Mouse (Mus musculus) forebrain, embryonic 15.5 days (tissue): ENCODE results near the gene Tmem201. TPM values are rescaled to one million over a fixed set of nuclear protein-coding genes. Genes with fewer than 3 reads are reported as not detected.

Source experiments
- ATAC-seq: fragments of 200-750 bp; cut with Nextera tagmentation; replicated peaks from 2 replicates; pipeline ENCODE4 v1.8.0; 2017; ENCODE audit warnings: mild to moderate bottlenecking, moderate TSS enrichment, moderate library complexity
- H3K27ac ChIP-seq: fragments of 300-500 bp; sonication (generic); replicated peaks from 2 replicates; pipeline ENCODE4 v1.5.1; 2015; ENCODE audit warnings: mild to moderate bottlenecking, inconsistent platforms
- H3K27me3 ChIP-seq: fragments of 300-500 bp; sonication (generic); 2 replicates; pipeline ENCODE4 v1.6.1; 2015; ENCODE audit warnings: inconsistent platforms
- H3K36me3 ChIP-seq: fragments of 300-500 bp; sonication (generic); 2 replicates; pipeline ENCODE4 v1.6.1; 2015; ENCODE audit warnings: mild to moderate bottlenecking, inconsistent platforms
- H3K4me1 ChIP-seq: fragments of 300-500 bp; sonication (generic); 2 replicates; pipeline ENCODE4 v1.6.1; 2015; ENCODE audit warnings: inconsistent platforms
- H3K4me2 ChIP-seq: fragments of 300-500 bp; sonication (generic); replicated peaks from 2 replicates; pipeline ENCODE4 v1.6.1; 2015; ENCODE audit warnings: mild to moderate bottlenecking, inconsistent platforms
- H3K4me3 ChIP-seq: fragments of 300-500 bp; sonication (generic); 2 replicates; pipeline ENCODE4 v1.5.1; 2015; ENCODE audit warnings: mild to moderate bottlenecking, inconsistent platforms
- H3K9ac ChIP-seq: fragments of 300-500 bp; sonication (generic); replicated peaks from 2 replicates; pipeline ENCODE4 v1.6.1; 2015; ENCODE audit warnings: mild to moderate bottlenecking, inconsistent platforms
- H3K9me3 ChIP-seq: fragments of 300-500 bp; sonication (generic); 2 replicates; pipeline ENCODE4 v1.6.1; 2016; ENCODE audit warnings: inconsistent platforms
- WGBS: fragments of 180-500 bp; shearing (Covaris S2); methylation state at CpG from one replicate; pipeline ENCODE4 v1.1.7; 2015; ENCODE audit warnings: mixed read lengths; 5-methylcytosine and 5-hydroxymethylcytosine counted together
- polyA plus RNA-seq: library from polyadenylated mRNA; unstranded; fragments of >200 nt; fragmentation: Nextera tagmentation; extraction: Ambion mirVana; gene quantifications from 2 replicates; pipeline ENCODE4 v1.2.1, GENCODE M21; 2015

Gene Tmem201
- polyA plus RNA-seq, 1 experiment from 2014 or later, result 39.8 TPM

DNA sequence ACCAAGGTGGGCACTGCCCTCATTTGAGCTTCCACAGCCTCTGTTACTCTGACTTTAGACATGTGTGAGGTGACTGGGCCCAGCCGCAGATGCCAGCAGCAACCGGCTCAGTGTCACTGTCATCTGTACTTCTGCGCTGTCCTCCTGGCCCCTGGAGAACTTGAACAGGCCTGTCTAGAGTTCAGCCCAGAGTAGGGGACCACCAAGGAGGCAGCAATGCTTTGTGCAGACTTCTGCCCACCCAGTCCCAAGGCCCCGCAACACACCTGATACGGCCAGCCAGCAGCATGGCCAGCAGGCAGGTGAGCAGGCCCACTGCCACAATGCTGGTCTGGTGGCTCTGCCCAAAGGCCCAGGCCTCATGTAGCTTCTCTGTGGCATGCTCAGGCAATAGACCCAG is 10.2 kb downstream of the Tmem201 start:
- no peaks in the 10 kb centered on the region for H3K27me3 ChIP-seq
- no peak overlapping the region for H3K9ac ChIP-seq
- H3K4me3 ChIP-seq, result no peak overlapping the region
- 98% methylated on average over 5 of the region's 5 CpGs for WGBS
- no peak overlapping the region for H3K27ac ChIP-seq
- ATAC-seq, result no peak
- H3K9me3 ChIP-seq, result no peaks in the 10 kb centered on the region
- peaks cover 46% of the 10 kb centered on the region for H3K36me3 ChIP-seq
- H3K4me1 ChIP-seq, result peaks cover 9% of the 10 kb centered on the region
- H3K4me2 ChIP-seq, result no peak overlapping the region

DNA sequence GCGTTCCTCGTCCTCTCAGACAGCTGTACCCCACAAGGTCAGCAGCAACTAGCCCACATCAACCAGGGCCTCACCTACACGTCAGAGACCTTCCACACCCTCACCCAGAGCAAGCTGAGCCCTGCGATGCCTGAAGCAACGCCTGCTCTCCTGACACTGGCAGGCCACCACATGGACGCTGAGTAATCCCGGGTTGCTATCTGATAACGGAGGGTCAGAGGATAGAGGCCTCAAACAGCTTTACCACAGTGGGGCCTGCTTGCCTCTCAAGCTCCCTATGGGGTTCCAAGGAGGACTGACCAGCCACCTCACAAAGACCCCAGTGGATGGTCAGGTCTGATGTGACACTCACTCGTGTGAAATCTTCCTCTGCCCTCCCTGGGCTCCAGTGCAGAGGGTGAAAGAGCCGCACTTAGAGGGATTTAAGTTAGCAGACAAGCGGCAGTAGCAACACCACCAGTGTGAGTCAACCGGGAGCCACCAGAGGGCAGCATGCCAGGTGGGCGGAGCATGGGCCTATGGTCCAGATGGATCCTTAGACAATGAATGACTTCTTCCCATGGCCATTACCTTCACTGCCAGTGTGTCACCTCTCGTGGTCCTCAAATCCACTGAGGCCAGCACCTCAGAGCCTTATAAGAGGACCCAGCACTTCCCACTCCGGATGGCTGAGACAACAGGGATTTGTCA is 12.0 kb downstream of the Tmem201 start:
- Histone ChIP-seq H3K27ac (no peak overlapping the region), H3K9me3 (no peaks in the 10 kb centered on the region), H3K36me3 (peaks cover 53% of the 10 kb centered on the region), H3K9ac (no peak overlapping the region), H3K4me2 (no peak overlapping the region), H3K4me3 (no peak overlapping the region), H3K27me3 (no peaks in the 10 kb centered on the region), H3K4me1 (peaks cover 5% of the 10 kb centered on the region; the same call in 1 of the 2 replicates)
- ATAC-seq, result no peak
- WGBS, result 70% methylated on average over 15 of the region's 15 CpGs

DNA sequence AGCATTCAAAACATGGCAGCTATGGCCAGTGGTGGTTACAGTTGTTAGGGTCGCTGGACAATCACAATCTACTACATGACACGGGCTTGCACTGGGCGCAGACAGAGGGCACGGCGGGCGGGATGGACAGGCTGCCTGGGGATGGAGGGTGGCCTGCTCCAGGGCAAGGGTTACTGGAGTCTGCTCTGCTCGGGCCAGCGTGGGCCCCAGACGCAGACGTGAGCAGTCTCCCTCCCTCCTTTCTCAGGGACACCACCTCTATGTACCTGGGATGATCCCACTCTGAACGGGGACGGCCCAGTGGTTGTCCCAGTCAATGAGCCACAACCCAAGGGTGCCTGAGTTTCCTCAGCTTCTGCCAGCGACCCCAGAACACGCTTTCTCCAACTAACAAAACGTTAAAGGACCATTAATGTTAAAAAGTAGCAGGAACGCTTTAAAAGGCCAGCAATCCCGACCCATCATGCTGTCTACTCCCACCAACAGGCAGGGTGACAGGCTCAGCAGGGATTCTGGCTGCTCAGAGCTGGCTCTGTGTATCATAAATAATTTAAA is 12.9 kb downstream of the Tmem201 start:
- Histone ChIP-seq H3K4me1 (peaks cover 5% of the 10 kb centered on the region; the same call in 1 of the 2 replicates), H3K27ac (no peak overlapping the region), H3K27me3 (no peaks in the 10 kb centered on the region), H3K4me2 (no peak overlapping the region), H3K36me3 (peaks cover 51% of the 10 kb centered on the region), H3K9me3 (no peaks in the 10 kb centered on the region), H3K4me3 (no peak overlapping the region), H3K9ac (no peak overlapping the region)
- WGBS, result 93% methylated on average over 17 of the region's 17 CpGs
- no peak for ATAC-seq

DNA sequence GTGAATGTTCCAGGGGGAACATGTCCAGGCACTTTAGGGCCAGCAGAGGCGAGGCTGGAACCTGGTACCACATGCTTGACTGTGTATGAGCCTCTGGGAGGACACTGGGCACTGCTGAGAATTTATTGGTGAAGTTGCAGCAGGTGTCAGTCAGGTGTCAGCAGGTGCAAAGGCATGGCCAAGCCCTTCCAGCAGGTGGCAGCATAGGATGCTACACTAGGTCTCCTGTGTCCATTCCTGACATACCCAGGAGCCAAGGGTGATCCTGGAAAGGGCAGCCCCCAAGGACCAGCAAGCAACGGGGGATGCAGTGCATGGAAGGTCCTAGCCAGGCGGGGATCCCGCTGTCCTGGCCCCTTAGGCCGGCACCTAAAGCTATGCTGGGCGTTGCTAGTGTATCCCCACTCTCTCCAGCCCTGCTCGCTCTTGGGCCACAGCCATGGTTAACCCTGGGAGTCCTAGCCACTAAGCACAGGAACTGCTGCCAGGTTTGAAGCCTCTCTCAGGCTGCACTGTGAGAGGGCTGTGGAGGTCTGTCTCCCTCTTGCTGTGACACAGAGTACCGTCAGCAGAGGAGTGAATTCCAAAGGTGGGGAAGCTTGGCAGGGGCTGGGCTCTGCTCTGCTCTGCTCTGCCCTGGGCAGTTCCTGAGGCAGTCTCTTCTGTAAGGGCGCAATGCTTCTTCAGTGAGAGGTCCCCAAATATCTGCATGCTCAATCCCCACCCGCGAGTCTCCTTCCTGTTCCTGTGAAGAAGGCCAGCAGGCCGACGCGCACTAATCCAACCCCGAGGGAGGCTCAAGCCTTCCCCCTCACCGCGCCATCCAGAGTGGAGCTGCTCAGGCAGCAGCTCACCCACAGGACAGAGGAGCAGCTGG is 13.8 kb downstream of the Tmem201 start:
- Histone ChIP-seq H3K9me3 (no peaks in the 10 kb centered on the region), H3K9ac (no peak overlapping the region), H3K4me3 (no peak overlapping the region), H3K27ac (0 out of 2 replicates have a peak overlapping the region, but pooled peaks have one; percentile 4), H3K4me1 (peaks cover 5% of the 10 kb centered on the region; the same call in 1 of the 2 replicates), H3K4me2 (no peak overlapping the region), H3K36me3 (peaks cover 49% of the 10 kb centered on the region), H3K27me3 (no peaks in the 10 kb centered on the region)
- WGBS, result 74% methylated on average over 17 of the region's 17 CpGs
- peak; percentile 27; the same call in 1 of the 2 replicates for ATAC-seq

GRCm38 (mm10) chr4:149723021-149723390 is 14.8 kb downstream of the Tmem201 start:
- H3K4me2 ChIP-seq, result no peak overlapping the region
- no peak for ATAC-seq

GRCm38 (mm10) chr4:149722104-149723020 is 15.5 kb downstream of the Tmem201 start:
- H3K36me3 ChIP-seq, result peaks cover 51% of the 10 kb centered on the region
- no peaks in the 10 kb centered on the region for H3K9me3 ChIP-seq
- ATAC-seq, result no peak
- H3K4me2 ChIP-seq, result no peak overlapping the region
- H3K4me3 ChIP-seq, result no peak overlapping the region
- peaks cover 5% of the 10 kb centered on the region; the same call in 1 of the 2 replicates for H3K4me1 ChIP-seq
- H3K27me3 ChIP-seq, result no peaks in the 10 kb centered on the region
- 84% methylated on average over 24 of the region's 24 CpGs for WGBS
- no peak overlapping the region for H3K9ac ChIP-seq
- no peak overlapping the region for H3K27ac ChIP-seq

More at GRCm38 (mm10) chr4:149723021-149723390, 14.8 kb downstream of the Tmem201 start:
- Histone ChIP-seq H3K36me3 (peaks cover 51% of the 10 kb centered on the region), H3K27ac (no peak overlapping the region), H3K4me3 (no peak overlapping the region), H3K9me3 (no peaks in the 10 kb centered on the region), H3K27me3 (no peaks in the 10 kb centered on the region), H3K4me1 (peaks cover 5% of the 10 kb centered on the region; the same call in 1 of the 2 replicates), H3K9ac (no peak overlapping the region)
- WGBS, result 63% methylated on average over 12 of the region's 12 CpGs

GRCm38 (mm10) chr4:149721163-149721562 is 16.7 kb downstream of the Tmem201 start:
- Histone ChIP-seq H3K36me3 (peaks cover 52% of the 10 kb centered on the region), H3K27ac (no peak overlapping the region), H3K4me1 (peaks cover 5% of the 10 kb centered on the region; the same call in 1 of the 2 replicates), H3K4me2 (no peak overlapping the region), H3K27me3 (no peaks in the 10 kb centered on the region), H3K4me3 (no peak overlapping the region), H3K9me3 (no peaks in the 10 kb centered on the region), H3K9ac (no peak overlapping the region)
- no peak for ATAC-seq
- 91% methylated on average over 8 of the region's 8 CpGs for WGBS

- H3K4me2 ChIP-seq, result no peak overlapping the region
- H3K27me3 ChIP-seq, result no peaks in the 10 kb centered on the region
- peaks cover 5% of the 10 kb centered on the region; the same call in 1 of the 2 replicates for H3K4me1 ChIP-seq
- no peak overlapping the region for H3K4me3 ChIP-seq
- no peaks in the 10 kb centered on the region for H3K9me3 ChIP-seq
- no peak for ATAC-seq
- peaks cover 58% of the 10 kb centered on the region for H3K36me3 ChIP-seq
- H3K27ac ChIP-seq, result no peak overlapping the region
- H3K9ac ChIP-seq, result no peak overlapping the region
- 84% methylated on average over 6 of the region's 6 CpGs for WGBS
These were observed 18.2 kb downstream of the Tmem201 start for GRCm38 (mm10) chr4:149719686-149720085.

DNA sequence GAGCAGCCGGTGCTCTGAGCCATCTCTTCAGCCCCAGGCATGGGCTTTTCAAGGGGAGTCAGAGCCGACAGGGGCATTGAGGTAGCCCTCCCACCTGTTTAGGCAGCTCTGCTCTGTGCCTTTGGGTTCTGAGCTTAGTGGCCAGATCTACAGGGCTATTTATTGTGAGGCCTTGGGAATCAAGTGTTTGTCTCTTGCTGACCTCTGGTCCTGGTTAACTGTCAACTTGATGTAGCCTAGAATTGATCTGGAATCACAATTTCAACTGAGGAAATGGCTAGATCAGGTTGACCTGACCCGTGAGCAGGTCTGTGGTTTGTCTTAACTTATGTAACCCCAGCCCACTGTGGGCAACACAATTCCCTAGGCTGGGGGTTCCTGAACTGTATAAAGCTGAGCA is 23.3 kb downstream of the Tmem201 start:
- H3K4me3 ChIP-seq, result no peak overlapping the region
- WGBS, result 84% methylated on average over 3 of the region's 3 CpGs
- no peaks in the 10 kb centered on the region; the same call in 1 of the 2 replicates for H3K4me1 ChIP-seq
- no peak overlapping the region for H3K27ac ChIP-seq
- no peaks in the 10 kb centered on the region for H3K27me3 ChIP-seq
- H3K36me3 ChIP-seq, result peaks cover 46% of the 10 kb centered on the region
- ATAC-seq, result no peak
- H3K9ac ChIP-seq, result no peak overlapping the region
- no peaks in the 10 kb centered on the region for H3K9me3 ChIP-seq
- no peak overlapping the region for H3K4me2 ChIP-seq

GRCm38 (mm10) chr4:149711955-149712354 is 25.9 kb downstream of the Tmem201 start:
- Histone ChIP-seq H3K36me3 (peaks cover 21% of the 10 kb centered on the region), H3K4me2 (no peak overlapping the region), H3K27ac (no peak overlapping the region), H3K9me3 (no peaks in the 10 kb centered on the region), H3K4me1 (no peaks in the 10 kb centered on the region; the same call in 1 of the 2 replicates), H3K9ac (no peak overlapping the region), H3K4me3 (no peak overlapping the region), H3K27me3 (no peaks in the 10 kb centered on the region)
- ATAC-seq, result no peak
- WGBS, result 22% methylated on average over 7 of the region's 7 CpGs

DNA sequence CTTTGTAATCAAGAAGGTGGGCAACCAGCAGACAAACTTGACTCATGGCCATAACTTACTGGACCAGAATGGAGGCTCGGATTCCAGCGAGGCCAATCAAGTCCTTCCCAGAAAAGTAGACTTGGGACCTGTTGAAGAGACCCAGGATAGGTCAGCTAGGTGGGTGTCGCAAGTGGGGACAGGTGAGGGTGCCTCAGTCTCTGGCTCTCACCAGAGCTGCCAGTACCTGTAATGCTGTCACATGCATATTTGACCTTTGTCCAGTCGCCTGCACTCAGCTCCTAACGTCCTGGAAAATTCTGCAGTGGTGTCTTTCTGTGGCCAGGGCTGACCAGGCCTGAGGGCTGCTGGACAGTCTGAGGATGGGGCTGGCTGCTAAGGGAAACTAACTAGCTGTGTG is 26.4 kb downstream of the Tmem201 start:
- peaks cover 17% of the 10 kb centered on the region for H3K36me3 ChIP-seq
- 94% methylated on average over 5 of the region's 5 CpGs for WGBS
- no peak for ATAC-seq

More for the DNA sequence above, 26.4 kb downstream of the Tmem201 start:
- H3K4me1 ChIP-seq, result no peaks in the 10 kb centered on the region; the same call in 1 of the 2 replicates
- no peak overlapping the region for H3K4me2 ChIP-seq
- no peak overlapping the region for H3K9ac ChIP-seq
- no peaks in the 10 kb centered on the region for H3K9me3 ChIP-seq
- H3K27ac ChIP-seq, result no peak overlapping the region
- H3K27me3 ChIP-seq, result no peaks in the 10 kb centered on the region
- no peak overlapping the region for H3K4me3 ChIP-seq
